Mouse (Mus musculus): ENCODE measurements around the gene Spata45. TPM values are rescaled to one million over a fixed set of nuclear protein-coding genes. Genes with fewer than 3 reads are reported as not detected.

The Spata45 gene
- total and polyA plus RNA-seq, 3 experiments, result 0.76 TPM; not detected in 2

- H3K36me3 ChIP-seq (replicated peaks in 1 of 2; ENCODE audit: control insufficient read depth in 1 of 2, insufficient read depth in 1 of 2, low read length in 1 of 2), result peaks cover 4 to 57% of the 10 kb centered on the region in 2 experiments
- no peaks in the 10 kb centered on the region for H3K27me3 ChIP-seq (replicated peaks)
- H3K4me1 ChIP-seq (ENCODE audit: control insufficient read depth in 1 of 2, insufficient read depth in 2 of 2), result peaks cover 2 to 17% of the 10 kb centered on the region in 2 experiments
- dilution Hi-C loops (cut with MboI; ENCODE audit: extremely low pct_ligation_motif_present, extremely low pct_unique_long_range_greater_than_20kb, low sequenced_read_pairs) (no loop called here), in situ Hi-C loops (cut with MboI; ENCODE audit: low pct_ligation_motif_present, low pct_unique_long_range_greater_than_20kb, low sequenced_read_pairs) (no loop called here)
- H3K9me3 ChIP-seq (replicated peaks; ENCODE audit: low read length), result no peaks in the 10 kb centered on the region
- no peak for DNase-seq (ENCODE audit: extremely low read depth)
- no peak overlapping the region for H3K4me3 ChIP-seq (replicated peaks in 1 of 3; ENCODE audit: low read depth in 2 of 3, low read length in 2 of 3, poor library complexity in 1 of 3)
- TF ChIP-seq CTCF (conservative IDR thresholded peaks at IDR 0.05 in 1 of 2, IDR thresholded peaks at IDR 0.05 in 1 of 2; ENCODE audit: low read depth in 2 of 2, low read length in 2 of 2) (peak in 1 of 2 experiments; percentile 31; a peak in 1 of 4 replicates), RAD21 (IDR thresholded peaks at IDR 0.05; ENCODE audit: low read depth, low read length) (peak; percentile 5; the same call in 1 of the 2 replicates), HCFC1 (IDR thresholded peaks at IDR 0.05; ENCODE audit: low read depth, low read length) (no peak)
- H3K9ac ChIP-seq (ENCODE audit: insufficient read depth, low read depth), result no peak overlapping the region
- no peak overlapping the region for H3K4me2 ChIP-seq (ENCODE audit: insufficient read depth, low read depth, poor library complexity, severe bottlenecking)
- no peak overlapping the region for H3K27ac ChIP-seq (ENCODE audit: insufficient read depth, low read depth)
- no peaks in the 10 kb centered on the region for H3K79me2 ChIP-seq (replicated peaks; ENCODE audit: control insufficient read depth, extremely low read depth, insufficient read depth, poor library complexity, severe bottlenecking)
Measured at GRCm38 (mm10) chr1:191057461-191057860, 21.0 kb downstream of the Spata45 start.

- H3K36me3 ChIP-seq (replicated peaks in 1 of 2; ENCODE audit: control insufficient read depth in 1 of 2, insufficient read depth in 1 of 2, low read length in 1 of 2), result peaks cover 26 to 44% of the 10 kb centered on the region in 2 experiments
- no peaks in the 10 kb centered on the region for H3K9me3 ChIP-seq (replicated peaks; ENCODE audit: low read length)
Measured at GRCm38 (mm10) chr1:191062241-191062780, 25.9 kb downstream of the Spata45 start.

GRCm38 (mm10) chr1:191062781-191063485 is 26.5 kb downstream of the Spata45 start, which contains the start of the genes Tatdn3 and Nsl1:
Gene Tatdn3 (minus strand): TSS chr1:191062932.
Gene Nsl1 (plus strand): TSS chr1:191063012.
- dilution Hi-C loops (cut with MboI; ENCODE audit: extremely low pct_ligation_motif_present, extremely low pct_unique_long_range_greater_than_20kb, low sequenced_read_pairs) (no loop called here), in situ Hi-C loops (cut with MboI; ENCODE audit: low pct_ligation_motif_present, low pct_unique_long_range_greater_than_20kb, low sequenced_read_pairs) (no loop called here)
- Histone ChIP-seq H3K27me3 (replicated peaks) (no peaks in the 10 kb centered on the region), H3K4me2 (ENCODE audit: insufficient read depth, low read depth, poor library complexity, severe bottlenecking) (peak within 1 kb of the TSS; percentile 96), H3K79me2 (replicated peaks; ENCODE audit: control insufficient read depth, extremely low read depth, insufficient read depth, poor library complexity, severe bottlenecking) (peaks cover 33% of the 10 kb centered on the region), H3K27ac (ENCODE audit: insufficient read depth, low read depth) (peak within 1 kb of the TSS; percentile 58), H3K9me3 (replicated peaks; ENCODE audit: low read length) (no peaks in the 10 kb centered on the region), H3K36me3 (replicated peaks in 1 of 2; ENCODE audit: control insufficient read depth in 1 of 2, insufficient read depth in 1 of 2, low read length in 1 of 2) (peaks cover 28 to 46% of the 10 kb centered on the region in 2 experiments), H3K9ac (ENCODE audit: insufficient read depth, low read depth) (peak within 1 kb of the TSS; percentile 86), H3K4me3 (replicated peaks in 1 of 3; ENCODE audit: low read depth in 2 of 3, low read length in 2 of 3, poor library complexity in 1 of 3) (peak within 1 kb of the TSS; percentile 93 to 99 (median 97)), H3K4me1 (ENCODE audit: control insufficient read depth in 1 of 2, insufficient read depth in 2 of 2) (peaks cover 9 to 38% of the 10 kb centered on the region in 2 experiments)
- peak; percentile 86 for DNase-seq (ENCODE audit: extremely low read depth)
- TF ChIP-seq MAX (IDR thresholded peaks at IDR 0.05; ENCODE audit: low read length), result peak; percentile 71; the same call in 1 of the 2 replicates
- TF ChIP-seq USF2 (conservative IDR thresholded peaks at IDR 0.05; ENCODE audit: low read depth, low read length), result no peak
- peak; percentile 61; the same call in 1 of the 2 replicates for TF ChIP-seq POLR2AphosphoS2 (IDR thresholded peaks at IDR 0.05; ENCODE audit: low read depth, low read length)
- TF ChIP-seq SIN3A (IDR thresholded peaks at IDR 0.05; ENCODE audit: low read length), result peak; percentile 97
- peak; percentile 65 for TF ChIP-seq NRF1 (IDR thresholded peaks at IDR 0.05; ENCODE audit: low read depth, low read length)
- peak; percentile 33; the same call in 1 of the 2 replicates for TF ChIP-seq RCOR1 (conservative IDR thresholded peaks at IDR 0.05; ENCODE audit: low read depth, low read length)
- peak; percentile 62 for TF ChIP-seq MYC (IDR thresholded peaks at IDR 0.05; ENCODE audit: low read depth, low read length)
- no peak; the same call in 1 of the 2 replicates for TF ChIP-seq BHLHE40 (IDR thresholded peaks at IDR 0.05; ENCODE audit: low read depth, low read length)
- no peak; the same call in 1 of the 2 replicates for TF ChIP-seq RAD21 (IDR thresholded peaks at IDR 0.05; ENCODE audit: low read depth, low read length)
- no peak for TF ChIP-seq MAFK (IDR thresholded peaks at IDR 0.05; ENCODE audit: insufficient replicate concordance, low read length)
- TF ChIP-seq TBP (conservative IDR thresholded peaks at IDR 0.05; ENCODE audit: low read depth, low read length), result peak; percentile 91
- peak; percentile 87 for TF ChIP-seq IRF4 (IDR thresholded peaks at IDR 0.05; ENCODE audit: low read depth, low read length)
- TF ChIP-seq CHD2 (IDR thresholded peaks at IDR 0.05; ENCODE audit: low read length), result peak; percentile 57; the same call in 1 of the 2 replicates
- TF ChIP-seq MXI1 (IDR thresholded peaks at IDR 0.05; ENCODE audit: low read depth, low read length), result peak; percentile 95
- peak; percentile 85 for TF ChIP-seq NELFE (IDR thresholded peaks at IDR 0.05; ENCODE audit: low read depth, low read length)
- TF ChIP-seq JUND (conservative IDR thresholded peaks at IDR 0.05; ENCODE audit: low read depth, low read length), result no peak
- peak; percentile 59 for TF ChIP-seq ZMIZ1 (IDR thresholded peaks at IDR 0.05; ENCODE audit: low read depth, low read length)
- peak; percentile 94 for TF ChIP-seq HCFC1 (IDR thresholded peaks at IDR 0.05; ENCODE audit: low read depth, low read length)
- TF ChIP-seq USF1 (IDR thresholded peaks at IDR 0.05; ENCODE audit: low read depth, low read length), result no peak

More at GRCm38 (mm10) chr1:191062241-191062780, 25.9 kb downstream of the Spata45 start:
- Histone ChIP-seq H3K79me2 (replicated peaks; ENCODE audit: control insufficient read depth, extremely low read depth, insufficient read depth, poor library complexity, severe bottlenecking) (peaks cover 32% of the 10 kb centered on the region), H3K4me1 (ENCODE audit: control insufficient read depth in 1 of 2, insufficient read depth in 2 of 2) (peaks cover 9 to 38% of the 10 kb centered on the region in 2 experiments), H3K4me3 (replicated peaks in 1 of 3; ENCODE audit: low read depth in 2 of 3, low read length in 2 of 3, poor library complexity in 1 of 3) (peak overlapping the region; percentile 85 to 99 (median 97)), H3K27me3 (replicated peaks) (no peaks in the 10 kb centered on the region), H3K4me2 (ENCODE audit: insufficient read depth, low read depth, poor library complexity, severe bottlenecking) (peak overlapping the region; percentile 68), H3K27ac (ENCODE audit: insufficient read depth, low read depth) (no peak overlapping the region), H3K9ac (ENCODE audit: insufficient read depth, low read depth) (peak overlapping the region; percentile 86)
- DNase-seq (ENCODE audit: extremely low read depth), result no peak
- in situ Hi-C loops (cut with MboI; ENCODE audit: low pct_ligation_motif_present, low pct_unique_long_range_greater_than_20kb, low sequenced_read_pairs), result no loop called here
- dilution Hi-C loops (cut with MboI; ENCODE audit: extremely low pct_ligation_motif_present, extremely low pct_unique_long_range_greater_than_20kb, low sequenced_read_pairs), result no loop called here
- TF ChIP-seq UBTF (IDR thresholded peaks at IDR 0.05; ENCODE audit: low read depth, low read length) (no peak), TCF12 (IDR thresholded peaks at IDR 0.05; ENCODE audit: low read depth, low read length) (no peak), MXI1 (IDR thresholded peaks at IDR 0.05; ENCODE audit: low read depth, low read length) (no peak), NRF1 (IDR thresholded peaks at IDR 0.05; ENCODE audit: low read depth, low read length) (no peak), GABPA (IDR thresholded peaks at IDR 0.05; ENCODE audit: insufficient replicate concordance, low read depth, low read length) (no peak), ZKSCAN1 (IDR thresholded peaks at IDR 0.05; ENCODE audit: borderline replicate concordance, low read depth, low read length) (no peak), USF1 (IDR thresholded peaks at IDR 0.05; ENCODE audit: low read depth, low read length) (no peak), SMC3 (IDR thresholded peaks at IDR 0.05; ENCODE audit: low read depth, low read length) (no peak), CHD1 (IDR thresholded peaks at IDR 0.05; ENCODE audit: low read depth, low read length) (no peak), JUN (IDR thresholded peaks at IDR 0.05; ENCODE audit: insufficient read depth, low read depth, low read length) (no peak)
